Mouse (Mus musculus): ENCODE results near the gene Prkcd. TPM values are rescaled to one million over a fixed set of nuclear protein-coding genes. Genes with fewer than 3 reads are reported as not detected.
A peak's percentile ranks its signal among the peaks of the same experiment; 100 is the strongest.

Gene Prkcd
- polyA plus RNA-seq, 1 experiment: 187 TPM

GRCm38 (mm10) chr14:30596407-30596806 is 29.6 kb downstream of the Prkcd start:
- peak overlapping the region; percentile 74 for H3K27ac ChIP-seq (ENCODE audit: insufficient read depth, low read length)
- H3K4me1 ChIP-seq (ENCODE audit: control insufficient read depth, insufficient read depth, insufficient read length): peaks cover 32% of the 10 kb centered on the region; the same call in 1 of the 2 replicates
- WGBS: 55% methylated on average over 3 of the region's 3 CpGs
- H3K36me3 ChIP-seq (ENCODE audit: control insufficient read depth, insufficient read depth, low read length): peaks cover 32% of the 10 kb centered on the region
- no peak for DNase-seq (ENCODE audit: low read depth in 1 of 2, low spot score in 2 of 2)
- H3K4me3 ChIP-seq (ENCODE audit: extremely low read depth, insufficient read depth, insufficient read length): peak overlapping the region; percentile 24; the same call in 1 of the 2 replicates
- H3K27me3 ChIP-seq (ENCODE audit: control insufficient read depth, insufficient read depth, low read length): no peaks in the 10 kb centered on the region
- TF ChIP-seq POLR2A (IDR thresholded peaks at IDR 0.05; ENCODE audit: low read depth, low read length) (no peak), CTCF (IDR thresholded peaks at IDR 0.05; ENCODE audit: extremely low read depth, insufficient read depth, insufficient read length, insufficient replicate concordance) (no peak)

DNA sequence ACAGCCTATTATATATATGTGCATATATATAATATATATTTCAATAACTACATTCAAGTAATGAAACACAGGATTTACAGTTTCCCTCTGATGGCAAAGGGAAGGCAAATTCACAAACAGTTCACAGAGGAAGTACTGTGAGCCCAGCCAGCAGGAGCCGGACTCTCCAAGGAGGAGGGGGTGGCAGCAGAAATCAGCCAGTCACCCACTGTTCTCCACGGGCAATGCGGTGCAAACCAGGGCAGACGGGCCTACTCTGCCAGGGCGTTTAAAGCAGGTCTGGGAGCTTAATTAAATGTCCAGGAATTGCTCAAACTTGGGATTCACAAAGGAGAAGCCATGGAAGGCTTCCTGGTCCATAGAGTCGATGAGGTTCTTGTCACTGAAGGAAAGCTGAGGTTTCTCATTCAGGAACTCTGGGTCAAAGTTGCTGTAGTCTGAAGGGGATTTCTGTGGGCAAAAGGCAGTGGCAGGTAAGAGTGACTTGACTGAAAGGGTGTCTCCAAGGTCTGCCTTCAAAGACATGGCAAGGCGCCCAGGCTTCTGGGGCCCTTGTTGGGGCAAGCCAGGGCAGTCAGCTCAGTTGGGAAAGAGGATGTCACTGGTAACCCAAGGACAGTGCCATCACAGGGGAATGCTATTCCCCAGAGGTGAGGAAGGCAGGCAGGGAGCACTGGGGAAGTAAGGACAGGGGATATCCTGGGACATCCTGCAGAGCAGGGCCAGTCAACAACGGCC is 30.3 kb downstream of the Prkcd start:
- DNase-seq (ENCODE audit: low read depth in 1 of 2, low spot score in 2 of 2): no peak
- Histone ChIP-seq H3K27ac (ENCODE audit: insufficient read depth, low read length) (peak overlapping the region; percentile 74), H3K27me3 (ENCODE audit: control insufficient read depth, insufficient read depth, low read length) (no peaks in the 10 kb centered on the region), H3K4me3 (ENCODE audit: extremely low read depth, insufficient read depth, insufficient read length) (no peak overlapping the region), H3K36me3 (ENCODE audit: control insufficient read depth, insufficient read depth, low read length) (peaks cover 29% of the 10 kb centered on the region), H3K4me1 (ENCODE audit: control insufficient read depth, insufficient read depth, insufficient read length) (peaks cover 32% of the 10 kb centered on the region; the same call in 1 of the 2 replicates)
- WGBS: 61% methylated on average over 8 of the region's 8 CpGs
- TF ChIP-seq CTCF (IDR thresholded peaks at IDR 0.05; ENCODE audit: extremely low read depth, insufficient read depth, insufficient read length, insufficient replicate concordance): no peak
- no peak for TF ChIP-seq POLR2A (IDR thresholded peaks at IDR 0.05; ENCODE audit: low read depth, low read length)

- WGBS: 69% methylated on average over 7 of the region's 7 CpGs
- Histone ChIP-seq H3K4me1 (ENCODE audit: control insufficient read depth, insufficient read depth, insufficient read length) (peaks cover 32% of the 10 kb centered on the region; the same call in 1 of the 2 replicates), H3K27me3 (ENCODE audit: control insufficient read depth, insufficient read depth, low read length) (no peaks in the 10 kb centered on the region), H3K4me3 (ENCODE audit: extremely low read depth, insufficient read depth, insufficient read length) (no peak overlapping the region), H3K36me3 (ENCODE audit: control insufficient read depth, insufficient read depth, low read length) (peaks cover 17% of the 10 kb centered on the region), H3K27ac (ENCODE audit: insufficient read depth, low read length) (peak overlapping the region; percentile 61)
- DNase-seq (ENCODE audit: low read depth in 1 of 2, low spot score in 2 of 2): no peak
- no peak for TF ChIP-seq POLR2A (IDR thresholded peaks at IDR 0.05; ENCODE audit: low read depth, low read length)
- TF ChIP-seq CTCF (IDR thresholded peaks at IDR 0.05; ENCODE audit: extremely low read depth, insufficient read depth, insufficient read length, insufficient replicate concordance): no peak
These were observed 31.8 kb downstream of the Prkcd start for GRCm38 (mm10) chr14:30594092-30594695.

DNA sequence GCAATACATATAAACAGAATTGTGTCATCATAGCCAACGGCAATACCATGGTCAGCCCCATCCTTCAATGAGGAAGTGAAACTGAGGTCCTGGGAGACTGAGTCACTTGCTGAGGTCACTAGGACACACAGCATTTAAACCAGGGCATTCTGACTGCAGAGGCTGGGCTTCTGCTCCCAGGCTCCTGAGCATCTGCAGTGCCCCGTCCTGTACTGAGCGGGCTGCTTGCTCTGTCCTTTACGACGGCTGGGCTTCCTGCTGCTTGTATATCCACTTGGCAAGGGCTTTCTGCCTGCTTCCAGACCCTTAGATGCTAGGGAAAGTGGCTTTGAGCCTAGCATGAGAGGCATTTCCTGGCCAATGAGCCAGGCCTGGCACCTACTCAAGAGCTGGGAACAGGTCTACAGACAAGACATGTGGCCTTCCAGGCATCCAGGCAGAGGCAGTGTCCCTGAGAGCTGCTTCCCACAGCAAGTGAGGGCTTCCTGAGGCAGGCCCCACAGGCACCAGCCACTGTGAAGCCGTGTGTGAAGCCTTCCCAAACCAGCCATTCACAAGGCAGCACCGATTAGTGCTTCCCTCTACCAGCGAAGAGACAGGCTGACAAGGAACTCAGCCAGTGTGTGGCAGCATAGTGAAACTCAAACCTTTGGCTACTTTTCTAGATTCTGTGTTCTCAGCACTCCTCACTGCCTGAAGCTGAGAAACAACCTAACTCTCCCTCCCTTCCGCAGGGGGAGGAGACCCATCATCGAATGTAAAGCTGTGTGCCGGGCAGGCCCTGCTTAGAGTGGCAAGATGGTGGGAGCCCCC is 32.5 kb downstream of the Prkcd start:
- TF ChIP-seq POLR2A (IDR thresholded peaks at IDR 0.05; ENCODE audit: low read depth, low read length) (no peak), CTCF (IDR thresholded peaks at IDR 0.05; ENCODE audit: extremely low read depth, insufficient read depth, insufficient read length, insufficient replicate concordance) (no peak)
- H3K27ac ChIP-seq (ENCODE audit: insufficient read depth, low read length): peak overlapping the region; percentile 61
- peaks cover 10% of the 10 kb centered on the region for H3K36me3 ChIP-seq (ENCODE audit: control insufficient read depth, insufficient read depth, low read length)
- no peaks in the 10 kb centered on the region for H3K27me3 ChIP-seq (ENCODE audit: control insufficient read depth, insufficient read depth, low read length)
- peak in 1 of 2 experiments; percentile 40 for DNase-seq (ENCODE audit: low read depth in 1 of 2, low spot score in 2 of 2)
- H3K4me3 ChIP-seq (ENCODE audit: extremely low read depth, insufficient read depth, insufficient read length): no peak overlapping the region
- peaks cover 32% of the 10 kb centered on the region; the same call in 1 of the 2 replicates for H3K4me1 ChIP-seq (ENCODE audit: control insufficient read depth, insufficient read depth, insufficient read length)
- WGBS: 37% methylated on average over 11 of the region's 11 CpGs

DNA sequence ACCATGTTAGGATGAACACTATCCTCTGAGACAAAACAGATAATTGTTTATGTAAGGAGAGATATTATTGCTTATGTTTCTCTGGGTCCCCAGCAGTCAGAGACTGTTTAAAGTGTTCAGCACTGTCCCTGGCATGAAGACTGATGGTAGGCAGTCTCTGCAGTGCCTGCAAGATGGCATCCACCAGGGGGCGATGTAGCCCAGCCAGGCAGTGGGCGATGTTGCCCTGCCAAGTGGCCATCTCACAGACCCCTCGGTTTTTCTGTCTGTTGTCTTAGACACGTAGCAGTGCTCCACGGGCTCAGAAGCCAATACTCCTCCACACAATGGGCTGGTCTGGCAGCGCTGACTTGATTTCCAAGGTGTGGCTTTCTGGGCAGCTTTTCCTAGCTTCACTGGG is 34.6 kb downstream of the Prkcd start:
- no peak for TF ChIP-seq POLR2A (IDR thresholded peaks at IDR 0.05; ENCODE audit: low read depth, low read length)
- peak; percentile 97 for TF ChIP-seq CTCF (IDR thresholded peaks at IDR 0.05; ENCODE audit: extremely low read depth, insufficient read depth, insufficient read length, insufficient replicate concordance)
- Histone ChIP-seq H3K36me3 (ENCODE audit: control insufficient read depth, insufficient read depth, low read length) (no peaks in the 10 kb centered on the region), H3K4me3 (ENCODE audit: extremely low read depth, insufficient read depth, insufficient read length) (no peak overlapping the region), H3K27ac (ENCODE audit: insufficient read depth, low read length) (no peak overlapping the region), H3K27me3 (ENCODE audit: control insufficient read depth, insufficient read depth, low read length) (no peaks in the 10 kb centered on the region), H3K4me1 (ENCODE audit: control insufficient read depth, insufficient read depth, insufficient read length) (peaks cover 32% of the 10 kb centered on the region; the same call in 1 of the 2 replicates)
- 6% methylated on average over 6 of the region's 6 CpGs for WGBS
- peak in 1 of 2 experiments; percentile 77 for DNase-seq (ENCODE audit: low read depth in 1 of 2, low spot score in 2 of 2)

DNA sequence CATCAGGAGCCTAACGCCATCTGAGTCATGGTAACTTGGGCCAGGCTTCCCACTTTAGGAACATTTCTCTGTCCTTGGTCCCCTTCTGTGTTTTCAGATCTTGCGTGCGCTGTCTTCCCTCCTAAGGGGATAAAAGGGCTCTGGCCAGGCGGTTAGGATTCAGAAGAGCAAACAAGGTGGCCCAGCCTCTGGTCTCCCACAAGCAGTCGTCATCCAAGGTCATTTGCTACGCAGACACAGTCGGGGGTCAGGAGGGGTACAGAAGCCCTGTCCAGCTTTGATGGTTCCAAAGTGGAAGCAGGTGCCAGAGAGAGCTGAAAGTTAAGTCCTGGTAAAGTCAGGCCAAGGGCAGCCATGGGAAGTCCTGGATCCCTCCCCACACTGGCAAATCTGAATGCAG is 35.1 kb downstream of the Prkcd start:
- DNase-seq (ENCODE audit: low read depth in 1 of 2, low spot score in 2 of 2): no peak
- H3K27ac ChIP-seq (ENCODE audit: insufficient read depth, low read length): no peak overlapping the region
- no peak overlapping the region for H3K4me3 ChIP-seq (ENCODE audit: extremely low read depth, insufficient read depth, insufficient read length)
- H3K27me3 ChIP-seq (ENCODE audit: control insufficient read depth, insufficient read depth, low read length): no peaks in the 10 kb centered on the region
- no peak for TF ChIP-seq POLR2A (IDR thresholded peaks at IDR 0.05; ENCODE audit: low read depth, low read length)
- no peak for TF ChIP-seq CTCF (IDR thresholded peaks at IDR 0.05; ENCODE audit: extremely low read depth, insufficient read depth, insufficient read length, insufficient replicate concordance)
- H3K4me1 ChIP-seq (ENCODE audit: control insufficient read depth, insufficient read depth, insufficient read length): peaks cover 31% of the 10 kb centered on the region; the same call in 1 of the 2 replicates
- H3K36me3 ChIP-seq (ENCODE audit: control insufficient read depth, insufficient read depth, low read length): no peaks in the 10 kb centered on the region
- 89% methylated on average over 7 of the region's 7 CpGs for WGBS

All from spleen, adult 2 months (tissue).